Mouse (Mus musculus) cerebellum, adult 2 months (tissue): ENCODE results near the gene Ecpas.

Source experiments
- CTCF ChIP-seq: fragments of 200-500 bp; IDR thresholded peaks from 2 replicates; pipeline ENCODE4 v1.5.1; 2011; ENCODE audit warnings: low read depth, mild to moderate bottlenecking, control low read depth, low read length, moderate library complexity, borderline replicate concordance; ENCODE audit not compliant: insufficient read depth
- POLR2A ChIP-seq: fragments of 200-500 bp; IDR thresholded peaks from 2 replicates; pipeline ENCODE4 v1.6.1; 2011; ENCODE audit warnings: low read length, control low read depth, borderline replicate concordance; ENCODE audit not compliant: insufficient read depth

GRCm38 (mm10) chr4:58888568-58888967 lies 24.0 kb downstream of the Ecpas start:
- TF ChIP-seq CTCF (no peak), POLR2A (no peak)
